Mouse (Mus musculus): ENCODE measurements around the gene Svbp. TPM values are rescaled to one million over a fixed set of nuclear protein-coding genes. Genes with fewer than 3 reads are reported as not detected.

Gene Svbp
- polyA plus RNA-seq, 1 experiment from 2014 or later, result 124 TPM

- H3K4me3 ChIP-seq, result no peak overlapping the region
- H3K27me3 ChIP-seq, result no peaks in the 10 kb centered on the region
- ATAC-seq (replicated peaks; ENCODE audit: insufficient number of reproducible peaks, insufficient read depth, low FRiP score, low read depth), result no peak
- peaks cover 22% of the 10 kb centered on the region; the same call in 1 of the 2 replicates for H3K36me3 ChIP-seq
- H3K9ac ChIP-seq, result no peak overlapping the region
- no peak overlapping the region for H3K4me2 ChIP-seq
- 84% methylated on average over 14 of the region's 14 CpGs for WGBS
- no peaks in the 10 kb centered on the region for H3K9me3 ChIP-seq (replicated peaks)
- no peak overlapping the region for H3K27ac ChIP-seq
- H3K4me1 ChIP-seq (replicated peaks), result peaks cover 36% of the 10 kb centered on the region
Observed at GRCm38 (mm10) chr4:119246688-119247225, 51.7 kb downstream of the Svbp start.

GRCm38 (mm10) chr4:119247462-119248235, 52.5 kb downstream of the Svbp start:
- Histone ChIP-seq H3K36me3 (peaks cover 13% of the 10 kb centered on the region; the same call in 1 of the 2 replicates), H3K9me3 (replicated peaks) (no peaks in the 10 kb centered on the region), H3K9ac (no peak overlapping the region), H3K27ac (peak overlapping the region; percentile 55), H3K4me3 (no peak overlapping the region), H3K4me1 (replicated peaks) (peaks cover 36% of the 10 kb centered on the region), H3K27me3 (no peaks in the 10 kb centered on the region), H3K4me2 (no peak overlapping the region)
- ATAC-seq (replicated peaks; ENCODE audit: insufficient number of reproducible peaks, insufficient read depth, low FRiP score, low read depth), result peak; percentile 41
- 38% methylated on average over 13 of the region's 13 CpGs for whole genome bisulfite sequencing

GRCm38 (mm10) chr4:119248407-119248965, 53.4 kb downstream of the Svbp start:
- H3K27ac ChIP-seq, result peak overlapping the region; percentile 55

More at GRCm38 (mm10) chr4:119248407-119248965, 53.4 kb downstream of the Svbp start:
- no peaks in the 10 kb centered on the region for H3K9me3 ChIP-seq (replicated peaks)
- H3K27me3 ChIP-seq, result no peaks in the 10 kb centered on the region
- H3K4me1 ChIP-seq (replicated peaks), result peaks cover 36% of the 10 kb centered on the region
- ATAC-seq (replicated peaks; ENCODE audit: insufficient number of reproducible peaks, insufficient read depth, low FRiP score, low read depth), result no peak
- no peak overlapping the region for H3K9ac ChIP-seq
- peaks cover 13% of the 10 kb centered on the region; the same call in 1 of the 2 replicates for H3K36me3 ChIP-seq
- H3K4me2 ChIP-seq, result no peak overlapping the region
- 67% methylated on average over 11 of the region's 11 CpGs for WGBS
- H3K4me3 ChIP-seq, result no peak overlapping the region

Other genes starting within 250 kb of the Svbp start
- not detected in 2 replicates for gene Lao1, start 233.7 kb upstream of the Svbp start, polyA plus RNA-seq (2015; fragmentation: Nextera tagmentation; extraction: Ambion mirVana)
- gene Slc2a1, start 86.6 kb upstream of the Svbp start, polyA plus RNA-seq (2015; fragmentation: Nextera tagmentation; extraction: Ambion mirVana), result 119 and 127 TPM in 2 replicates
- 9.9 and 10.6 TPM in 2 replicates for gene Zfp691, start 21.1 kb upstream of the Svbp start, polyA plus RNA-seq (2015; fragmentation: Nextera tagmentation; extraction: Ambion mirVana)
- 0.69 and 2.9 TPM in 2 replicates for gene Ermap, start 5.3 kb upstream of the Svbp start, polyA plus RNA-seq (2015; fragmentation: Nextera tagmentation; extraction: Ambion mirVana)
- 0.16 TPM in 2 replicates for gene Tmem269, start 22.9 kb downstream of the Svbp start, polyA plus RNA-seq (2015; fragmentation: Nextera tagmentation; extraction: Ambion mirVana)
- gene AU022252, start 37.4 kb downstream of the Svbp start, polyA plus RNA-seq (2015; fragmentation: Nextera tagmentation; extraction: Ambion mirVana), result 23.9 and 24.4 TPM in 2 replicates
- gene P3h1, start 37.6 kb downstream of the Svbp start, polyA plus RNA-seq (2015; fragmentation: Nextera tagmentation; extraction: Ambion mirVana), result 29.1 and 35.4 TPM in 2 replicates
- 0.23 TPM in 1 of 2 replicates, not detected in the other for gene Cldn19, start 60.1 kb downstream of the Svbp start, polyA plus RNA-seq (2015; fragmentation: Nextera tagmentation; extraction: Ambion mirVana)
- 583 and 597 TPM in 2 replicates for gene Ybx1, start 99.3 kb downstream of the Svbp start, polyA plus RNA-seq (2015; fragmentation: Nextera tagmentation; extraction: Ambion mirVana)
- gene Ppih, start 125.2 kb downstream of the Svbp start, polyA plus RNA-seq (2015; fragmentation: Nextera tagmentation; extraction: Ambion mirVana), result 38.1 and 41.9 TPM in 2 replicates
- 2.7 and 3.2 TPM in 2 replicates for gene Ccdc30, start 220.2 kb downstream of the Svbp start, polyA plus RNA-seq (2015; fragmentation: Nextera tagmentation; extraction: Ambion mirVana)
- 27.0 and 28.8 TPM in 2 replicates for gene Ppcs, start 227.1 kb downstream of the Svbp start, polyA plus RNA-seq (2015; fragmentation: Nextera tagmentation; extraction: Ambion mirVana)
- 0.15 and 0.28 TPM in 2 replicates for gene Zmynd12, start 227.5 kb downstream of the Svbp start, polyA plus RNA-seq (2015; fragmentation: Nextera tagmentation; extraction: Ambion mirVana)